Mouse (Mus musculus) forebrain, postnatal 0 days (tissue): ENCODE results near the gene Cmtm2b. TPM values are rescaled to one million over a fixed set of nuclear protein-coding genes. Genes with fewer than 3 reads are reported as not detected.
"Not testable (repeated sequence)": the region's sequence is repeated elsewhere in the genome, so short reads cannot be mapped to it uniquely, and the experiment has no call there.

Experiments used
- ATAC-seq: fragments of 200-750 bp; cut with Nextera tagmentation; 2 replicates; pipeline ENCODE4 v1.8.0; 2017; ENCODE audit warnings: mild to moderate bottlenecking, moderate library complexity
- DNase-seq: peaks from one replicate; pipeline ENCODE4 v3.0.0-alpha.2; 2015
- H3K27ac ChIP-seq: fragments of 300-500 bp; sonication (generic); 2 replicates; pipeline ENCODE4 v1.5.1; 2014; ENCODE audit warnings: low read depth, mild to moderate bottlenecking, antibody characterized with exemption, low read length, moderate library complexity, mixed read lengths
- H3K27me3 ChIP-seq: fragments of 300-500 bp; sonication (generic); 2 replicates; pipeline ENCODE4 v1.6.1; 2014; ENCODE audit warnings: mild to moderate bottlenecking, low read length, mixed read lengths; ENCODE audit not compliant: insufficient read depth
- H3K36me3 ChIP-seq: fragments of 300-500 bp; sonication (generic); 2 replicates; pipeline ENCODE4 v1.6.1; 2014; ENCODE audit warnings: mild to moderate bottlenecking, moderate library complexity; ENCODE audit not compliant: insufficient read depth
- H3K4me1 ChIP-seq: fragments of 300-500 bp; sonication (generic); 2 replicates; pipeline ENCODE4 v1.6.1; 2014; ENCODE audit warnings: antibody characterized with exemption; ENCODE audit not compliant: insufficient read depth
- H3K4me2 ChIP-seq: fragments of 300-500 bp; sonication (generic); 2 replicates; pipeline ENCODE4 v1.6.1; 2014; ENCODE audit warnings: low read depth, mild to moderate bottlenecking, moderate library complexity
- H3K4me3 ChIP-seq: fragments of 300-500 bp; sonication (generic); 2 replicates; pipeline ENCODE4 v1.5.1; 2014; ENCODE audit warnings: low read depth, low read length, mixed read lengths
- H3K9ac ChIP-seq: fragments of 300-500 bp; sonication (generic); 2 replicates; pipeline ENCODE4 v1.6.1; 2014; ENCODE audit warnings: mild to moderate bottlenecking
- H3K9me3 ChIP-seq: fragments of 300-500 bp; sonication (generic); 2 replicates; pipeline ENCODE4 v1.6.1; 2016; ENCODE audit warnings: low read length
- CTCF ChIP-seq: sonication (generic); IDR thresholded peaks from 2 replicates; pipeline ENCODE4 v1.5.1; 2016; ENCODE audit warnings: antibody characterized with exemption, control low read depth, low read depth
- WGBS: fragments of 180-500 bp; shearing (Covaris S2); extraction: QIAGEN DNeasy Blood & Tissue Kit; methylation state at CpG from one replicate; pipeline ENCODE4 v1.1.7; 2014; 5-methylcytosine and 5-hydroxymethylcytosine counted together
- polyA plus RNA-seq: library from polyadenylated mRNA; unstranded; fragments of >200 nt; fragmentation: Nextera tagmentation; extraction: Ambion mirVana; gene quantifications from 2 replicates; pipeline ENCODE4 v1.2.1, GENCODE M21; 2015
- total RNA-seq: library from RNA; depleted of rRNA; stranded (reverse); fragments of >200 nt; gene quantifications from 2 replicates; pipeline ENCODE4 v1.2.3, GENCODE M21; 2014

Cmtm2b gene
- total and polyA plus RNA-seq, 2 experiments from 2014 or later, result not detected

- H3K9ac ChIP-seq, result no peak overlapping the region
- H3K4me3 ChIP-seq, result no peak overlapping the region
- ATAC-seq, result no peak
- no peaks in the 10 kb centered on the region for H3K9me3 ChIP-seq
- no peaks in the 10 kb centered on the region for H3K4me1 ChIP-seq
- WGBS, result 77% methylated on average over 4 of the region's 4 CpGs
- H3K36me3 ChIP-seq, result no peaks in the 10 kb centered on the region
- H3K27me3 ChIP-seq, result no peaks in the 10 kb centered on the region
- TF ChIP-seq CTCF, result no peak
- no peak overlapping the region for H3K27ac ChIP-seq
- no peak for DNase-seq
- no peak overlapping the region for H3K4me2 ChIP-seq
Observed at GRCm38 (mm10) chr8:104313311-104313710, 8.7 kb upstream of the Cmtm2b start.

GRCm38 (mm10) chr8:104321267-104321666 is 763 bp upstream of the Cmtm2b start, which contains the start of gene Gm11020:
Gm11020 (plus strand) TSS chr8:104321567.
- not testable (repeated sequence) for H3K4me1 ChIP-seq, H3K27ac ChIP-seq, ATAC-seq, H3K9ac ChIP-seq, H3K4me3 ChIP-seq, H3K27me3 ChIP-seq, H3K4me2 ChIP-seq, H3K9me3 ChIP-seq, DNase-seq, H3K36me3 ChIP-seq
- 86% methylated on average over 8 of the region's 11 CpGs for WGBS

GRCm38 (mm10) chr8:104332665-104333631 is 10.9 kb downstream of the Cmtm2b start:
- no peak overlapping the region for H3K9ac ChIP-seq
- no peak overlapping the region for H3K27ac ChIP-seq
- ATAC-seq (no peak), DNase-seq (no peak)
- H3K4me1 ChIP-seq, result no peaks in the 10 kb centered on the region
- no peaks in the 10 kb centered on the region for H3K9me3 ChIP-seq
- TF ChIP-seq CTCF, result no peak
- no peak overlapping the region for H3K4me2 ChIP-seq
- H3K4me3 ChIP-seq, result no peak overlapping the region
- H3K36me3 ChIP-seq, result no peaks in the 10 kb centered on the region
- H3K27me3 ChIP-seq, result no peaks in the 10 kb centered on the region
- 82% methylated on average over 5 of the region's 5 CpGs for WGBS

GRCm38 (mm10) chr8:104333786-104334185 is 11.8 kb downstream of the Cmtm2b start:
- Histone ChIP-seq H3K27me3 (no peaks in the 10 kb centered on the region), H3K4me1 (no peaks in the 10 kb centered on the region), H3K36me3 (no peaks in the 10 kb centered on the region), H3K4me3 (no peak overlapping the region), H3K4me2 (no peak overlapping the region), H3K9ac (no peak overlapping the region), H3K9me3 (no peaks in the 10 kb centered on the region), H3K27ac (no peak overlapping the region)
- 75% methylated on average over 5 of the region's 5 CpGs for WGBS
- no peak for TF ChIP-seq CTCF
- ATAC-seq (no peak), DNase-seq (no peak)

GRCm38 (mm10) chr8:104334196-104334595 is 12.2 kb downstream of the Cmtm2b start:
- WGBS, result 90% methylated on average over 1 of the region's 1 CpGs

GRCm38 (mm10) chr8:104336806-104337205 is 14.8 kb downstream of the Cmtm2b start:
- no peak overlapping the region for H3K4me3 ChIP-seq
- no peaks in the 10 kb centered on the region for H3K36me3 ChIP-seq
- H3K27ac ChIP-seq, result no peak overlapping the region
- H3K27me3 ChIP-seq, result no peaks in the 10 kb centered on the region
- no peaks in the 10 kb centered on the region for H3K4me1 ChIP-seq
- WGBS, result 76% methylated on average over 1 of the region's 1 CpGs
- H3K9me3 ChIP-seq, result no peaks in the 10 kb centered on the region
- no peak overlapping the region for H3K4me2 ChIP-seq
- DNase-seq (no peak), ATAC-seq (no peak)
- no peak overlapping the region for H3K9ac ChIP-seq
- no peak for TF ChIP-seq CTCF

More at GRCm38 (mm10) chr8:104334196-104334595, 12.2 kb downstream of the Cmtm2b start:
- TF ChIP-seq CTCF, result no peak
- H3K27me3 ChIP-seq, result no peaks in the 10 kb centered on the region
- no peaks in the 10 kb centered on the region for H3K4me1 ChIP-seq
- H3K27ac ChIP-seq, result no peak overlapping the region
- no peak overlapping the region for H3K4me3 ChIP-seq
- no peak overlapping the region for H3K4me2 ChIP-seq
- no peaks in the 10 kb centered on the region for H3K9me3 ChIP-seq
- no peak for ATAC-seq
- no peaks in the 10 kb centered on the region for H3K36me3 ChIP-seq
- no peak for DNase-seq
- H3K9ac ChIP-seq, result no peak overlapping the region

- TF ChIP-seq CTCF, result no peak
- H3K4me1 ChIP-seq, result no peaks in the 10 kb centered on the region
- H3K36me3 ChIP-seq, result no peaks in the 10 kb centered on the region
- no peak for DNase-seq
- WGBS, result 60% methylated on average over 3 of the region's 3 CpGs
- H3K4me2 ChIP-seq, result no peak overlapping the region
- no peaks in the 10 kb centered on the region for H3K27me3 ChIP-seq
- no peak overlapping the region for H3K4me3 ChIP-seq
- no peak overlapping the region for H3K9ac ChIP-seq
- no peak for ATAC-seq
- H3K9me3 ChIP-seq, result no peaks in the 10 kb centered on the region
- no peak overlapping the region for H3K27ac ChIP-seq
Observed at GRCm38 (mm10) chr8:104337890-104338289, 15.9 kb downstream of the Cmtm2b start.
